15 mouse cellular contexts compared by ENCODE assay signal in the genomic region with DNA sequence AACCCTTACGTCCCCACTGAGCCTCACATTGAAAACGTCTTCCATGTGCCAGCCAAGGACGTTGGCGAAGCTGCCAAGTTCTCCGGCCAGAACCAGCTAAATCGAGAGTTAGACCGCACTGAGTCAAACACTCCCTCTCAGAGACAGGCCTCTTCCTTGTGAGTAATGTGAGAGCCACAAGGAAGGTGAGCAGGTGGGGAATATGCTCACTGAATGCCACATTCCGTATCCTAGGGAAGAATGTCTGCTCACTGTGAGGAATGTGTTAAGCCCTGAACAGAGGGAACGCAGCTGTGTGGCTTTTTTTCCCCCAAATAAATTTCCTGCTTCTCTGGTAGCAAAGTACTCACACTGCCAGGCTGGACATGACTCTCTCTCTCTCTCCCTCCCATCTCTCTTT. TPM values are rescaled to one million over a fixed set of nuclear protein-coding genes. Genes with fewer than 3 reads are reported as not detected.
DNase-seq lines count a peak whose midpoint lies in the region; ATAC-seq and TF ChIP-seq lines count a peak whose summit lies in the region.
"Had no signal": no experiment of that assay in that cellular context is flagged by ENCODE, and none has a peak within 500 bp of the region (broad histone marks: within the 10 kb centered on the region; RNA-seq: fewer than 3 reads in every experiment).

No protein-coding gene starts in this region.

- H3K4me3 ChIP-seq in lung, postnatal 0 days (ENCODE audit: low read depth, low read length), result no peak overlapping the region
- H3K4me3 ChIP-seq in intestine, embryonic 15.5 days (replicated peaks), result no peak overlapping the region
- H3K4me3 ChIP-seq in liver, postnatal 0 days (ENCODE audit: low read depth, low read length), result no peak overlapping the region
- H3K4me3 ChIP-seq: lung, embryonic 15.5 days; midbrain, embryonic 13.5 days had no signal

- H3K36me3 ChIP-seq in lung, postnatal 0 days (ENCODE audit: insufficient read depth, low read length), result no peaks in the 10 kb centered on the region
- no peaks in the 10 kb centered on the region for H3K36me3 ChIP-seq in intestine, embryonic 15.5 days
- no peaks in the 10 kb centered on the region for H3K36me3 ChIP-seq in liver, postnatal 0 days (replicated peaks; ENCODE audit: insufficient read depth, low read length)
- H3K36me3 ChIP-seq: lung, embryonic 15.5 days; midbrain, embryonic 13.5 days had no signal

- DNase-seq in embryo, embryonic 11 days, result peak; percentile 17
- no peak for DNase-seq in embryo, embryonic 10.5 days (ENCODE audit: low spot score)
- peak; percentile 11 for DNase-seq in lung, postnatal 0 days (ENCODE audit: low spot score)
- no peak for DNase-seq in lung, postnatal 10 days
- no peak for DNase-seq in liver, postnatal 0 days
- no peak for DNase-seq in retina, embryonic 14.5 days (ENCODE audit: low spot score)
- DNase-seq in testis, postnatal 14 days (ENCODE audit: low spot score), result no peak
- DNase-seq: cerebellum, adult 8-10 months; gastrocnemius, postnatal 10 days; heart, postnatal 36 days; kidney, adult 11 months; spleen, adult 18-20 months had no signal

- no peak overlapping the region for H3K27ac ChIP-seq in lung, postnatal 0 days (ENCODE audit: low read length)
- no peak overlapping the region for H3K27ac ChIP-seq in intestine, embryonic 15.5 days
- H3K27ac ChIP-seq in liver, postnatal 0 days (ENCODE audit: low read depth), result no peak overlapping the region
- H3K27ac ChIP-seq: lung, embryonic 15.5 days; midbrain, embryonic 13.5 days had no signal

- WGBS in lung, postnatal 0 days, result 44% methylated on average over 9 of the region's 9 CpGs
- 54% methylated on average over 9 of the region's 9 CpGs for WGBS in intestine, embryonic 15.5 days
- WGBS in liver, postnatal 0 days (ENCODE audit: insufficient replicate concordance), result 78% methylated on average over 9 of the region's 9 CpGs

- ATAC-seq in lung, postnatal 0 days, result no peak
- peak; percentile 57; the same call in 1 of the 2 replicates for ATAC-seq in intestine, embryonic 15.5 days
- ATAC-seq in liver, postnatal 0 days, result no peak

- TF ChIP-seq CTCF in lung, postnatal 0 days (IDR thresholded peaks at IDR 0.05), result no peak
- no peak for TF ChIP-seq CTCF in liver, postnatal 0 days (IDR thresholded peaks at IDR 0.05; ENCODE audit: low read depth)

- no peaks in the 10 kb centered on the region for H3K9me3 ChIP-seq in lung, postnatal 0 days (ENCODE audit: low read length)
- no peaks in the 10 kb centered on the region for H3K9me3 ChIP-seq in intestine, embryonic 15.5 days
- no peaks in the 10 kb centered on the region for H3K9me3 ChIP-seq in liver, postnatal 0 days (ENCODE audit: low read length)
- H3K9me3 ChIP-seq: lung, embryonic 15.5 days; midbrain, embryonic 13.5 days had no signal

- TF ChIP-seq EP300 in lung, postnatal 0 days (IDR thresholded peaks at IDR 0.05), result no peak
- TF ChIP-seq EP300 in liver, postnatal 0 days (IDR thresholded peaks at IDR 0.05; ENCODE audit: low read depth), result no peak

- no peak overlapping the region for H3K9ac ChIP-seq in lung, postnatal 0 days (replicated peaks; ENCODE audit: low read depth)
- no peak overlapping the region for H3K9ac ChIP-seq in intestine, embryonic 15.5 days
- no peak overlapping the region for H3K9ac ChIP-seq in liver, postnatal 0 days (replicated peaks)
- H3K9ac ChIP-seq: lung, embryonic 15.5 days; midbrain, embryonic 13.5 days had no signal

- H3K27me3 ChIP-seq in lung, postnatal 0 days (replicated peaks; ENCODE audit: insufficient read depth, low read length), result no peaks in the 10 kb centered on the region
- H3K27me3 ChIP-seq in intestine, embryonic 15.5 days (replicated peaks), result no peaks in the 10 kb centered on the region
- no peaks in the 10 kb centered on the region for H3K27me3 ChIP-seq in liver, postnatal 0 days (ENCODE audit: insufficient read depth, low read length)
- H3K27me3 ChIP-seq: lung, embryonic 15.5 days; midbrain, embryonic 13.5 days had no signal

- H3K4me1 ChIP-seq in lung, postnatal 0 days (ENCODE audit: insufficient read depth, low read depth, low read length), result no peaks in the 10 kb centered on the region
- H3K4me1 ChIP-seq in intestine, embryonic 15.5 days (replicated peaks), result 0 out of 2 replicates have a peak, but pooled peaks cover 2% of the 10 kb centered on the region
- H3K4me1 ChIP-seq in liver, postnatal 0 days (ENCODE audit: insufficient read depth), result no peaks in the 10 kb centered on the region
- H3K4me1 ChIP-seq: lung, embryonic 15.5 days had no signal

- no peak overlapping the region for H3K4me2 ChIP-seq in lung, postnatal 0 days (replicated peaks; ENCODE audit: low read depth, low read length)
- H3K4me2 ChIP-seq in intestine, embryonic 15.5 days (replicated peaks), result no peak overlapping the region
- H3K4me2 ChIP-seq in liver, postnatal 0 days (ENCODE audit: low read depth, low read length), result no peak overlapping the region
- H3K4me2 ChIP-seq: lung, embryonic 15.5 days; midbrain, embryonic 13.5 days had no signal

RNA-seq across cellular contexts. Expression of gene Zfp148, which starts 54.0 kb away (rescaled TPM):
- polyA plus RNA-seq in lung, postnatal 0 days (2015; fragmentation: Nextera tagmentation; extraction: Ambion mirVana), result 30.3 and 35.9 TPM in 2 replicates
- 49.3 and 55.3 TPM in 2 replicates for polyA plus RNA-seq in intestine, embryonic 15.5 days (2015; fragmentation: Nextera tagmentation; extraction: Ambion mirVana)
- 11.7 and 13.2 TPM in 2 replicates for polyA plus RNA-seq in liver, postnatal 0 days (2015; fragmentation: Nextera tagmentation; extraction: Ambion mirVana)

Comparison
In these comparisons a context has a peak if more than half of its experiments do, and no peak if none do; other contexts are left out.
1. DNase-seq: peak in embryo, embryonic 11 days (single experiment) and lung, postnatal 0 days (single experiment); none in embryo, embryonic 10.5 days (single experiment), lung, postnatal 10 days (single experiment), liver, postnatal 0 days (single experiment), retina, embryonic 14.5 days (single experiment) and testis, postnatal 14 days (single experiment).